14 mouse cellular contexts compared by ENCODE assay signal in the genomic region with DNA sequence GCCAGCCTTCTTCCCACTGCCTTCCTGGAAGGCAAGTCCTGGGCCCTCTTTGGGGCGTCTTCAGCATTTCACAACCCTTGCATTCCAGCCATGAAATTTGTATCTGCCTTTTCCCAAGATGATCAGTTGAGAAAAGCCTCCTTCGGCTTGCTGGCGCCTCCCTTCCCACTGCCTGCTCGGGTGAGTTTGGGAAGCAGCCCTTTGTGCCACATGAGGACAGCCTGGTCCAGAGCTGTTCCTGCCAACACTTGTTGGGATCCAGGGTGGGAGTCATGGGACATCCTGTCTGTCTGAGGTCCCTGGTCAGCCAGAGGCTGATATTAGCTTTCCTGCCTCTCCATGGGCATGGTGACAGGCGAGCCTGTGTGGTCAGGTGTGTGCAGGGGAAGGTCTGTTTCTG. TPM values are rescaled to one million over a fixed set of nuclear protein-coding genes. Genes with fewer than 3 reads are reported as not detected.
DNase-seq lines count a peak whose midpoint lies in the region; ATAC-seq and TF ChIP-seq lines count a peak whose summit lies in the region.
"Had no signal": no experiment of that assay in that cellular context is flagged by ENCODE, and none has a peak within 500 bp of the region (broad histone marks: within the 10 kb centered on the region; RNA-seq: fewer than 3 reads in every experiment).

No protein-coding gene starts in this region.

- peaks cover 23% of the 10 kb centered on the region for H3K4me1 ChIP-seq in lung, embryonic 14.5 days (ENCODE audit: insufficient read depth)
- H3K4me1 ChIP-seq in lung, adult 2 months (ENCODE audit: control insufficient read depth, insufficient read depth, low read length), result peaks cover 50% of the 10 kb centered on the region
- H3K4me1 ChIP-seq in intestine, embryonic 15.5 days (replicated peaks), result peaks cover 47% of the 10 kb centered on the region
- H3K4me1 ChIP-seq in stomach, embryonic 15.5 days, result peaks cover 29% of the 10 kb centered on the region

- no peak for ATAC-seq in lung, embryonic 14.5 days (ENCODE audit: insufficient read depth)
- ATAC-seq in intestine, embryonic 15.5 days, result no peak
- ATAC-seq in stomach, embryonic 15.5 days (ENCODE audit: insufficient read depth, low FRiP score, low read depth), result no peak
- ATAC-seq: forebrain, postnatal 0 days; midbrain, embryonic 16.5 days had no signal

- H3K9ac ChIP-seq in lung, embryonic 14.5 days, result no peak overlapping the region
- H3K9ac ChIP-seq in intestine, embryonic 15.5 days, result no peak overlapping the region
- no peak overlapping the region for H3K9ac ChIP-seq in stomach, embryonic 15.5 days
- H3K9ac ChIP-seq: embryonic facial prominence, embryonic 12.5 days; forebrain, postnatal 0 days; neural tube, embryonic 15.5 days had no signal

- 72% methylated on average over 5 of the region's 5 CpGs for WGBS in lung, embryonic 14.5 days
- WGBS in lung, adult 2 months, result 34% methylated on average over 5 of the region's 5 CpGs
- 79% methylated on average over 5 of the region's 5 CpGs for WGBS in intestine, embryonic 15.5 days
- WGBS in stomach, embryonic 15.5 days, result 81% methylated on average over 5 of the region's 5 CpGs

- no peaks in the 10 kb centered on the region for H3K9me3 ChIP-seq in lung, embryonic 14.5 days (ENCODE audit: low read depth, low read length)
- H3K9me3 ChIP-seq in intestine, embryonic 15.5 days, result no peaks in the 10 kb centered on the region
- no peaks in the 10 kb centered on the region for H3K9me3 ChIP-seq in stomach, embryonic 15.5 days
- H3K9me3 ChIP-seq: embryonic facial prominence, embryonic 12.5 days; neural tube, embryonic 15.5 days had no signal

- DNase-seq in gastrocnemius, adult 18-20 months (ENCODE audit: low spot score), result peak; percentile 41
- no peak for DNase-seq in gastrocnemius, postnatal 36 days
- DNase-seq in lung, embryonic 14.5 days, result no peak
- DNase-seq in lung, adult 2 months, result no peak
- no peak for DNase-seq in adrenal gland, postnatal 25 days
- no peak for DNase-seq in layer of hippocampus, adult 9-10 months (ENCODE audit: low spot score)
- DNase-seq: cerebellum, adult 9-11 months; forebrain, postnatal 0 days; thymus, postnatal 14 days had no signal

- H3K4me2 ChIP-seq in lung, embryonic 14.5 days, result no peak overlapping the region
- no peak overlapping the region for H3K4me2 ChIP-seq in intestine, embryonic 15.5 days (replicated peaks)
- no peak overlapping the region for H3K4me2 ChIP-seq in stomach, embryonic 15.5 days
- H3K4me2 ChIP-seq: embryonic facial prominence, embryonic 12.5 days; neural tube, embryonic 15.5 days had no signal

- no peak; the same call in 1 of the 2 replicates for TF ChIP-seq POLR2A in lung, adult 2 months (IDR thresholded peaks at IDR 0.05; ENCODE audit: borderline replicate concordance, extremely low read depth, low read depth, low read length)

- peak overlapping the region; percentile 12; the same call in 1 of the 2 replicates for H3K27ac ChIP-seq in lung, embryonic 14.5 days (ENCODE audit: low read depth)
- 0 out of 2 replicates have a peak overlapping the region, but pooled peaks have one; percentile 17 for H3K27ac ChIP-seq in intestine, embryonic 15.5 days
- H3K27ac ChIP-seq in stomach, embryonic 15.5 days, result 0 out of 2 replicates have a peak overlapping the region, but pooled peaks have one; percentile 19
- H3K27ac ChIP-seq: embryonic facial prominence, embryonic 12.5 days; neural tube, embryonic 15.5 days had no signal

- peaks cover 68% of the 10 kb centered on the region for H3K36me3 ChIP-seq in lung, embryonic 14.5 days (ENCODE audit: insufficient read depth)
- peaks cover 17% of the 10 kb centered on the region for H3K36me3 ChIP-seq in intestine, embryonic 15.5 days
- H3K36me3 ChIP-seq in stomach, embryonic 15.5 days, result 0 out of 2 replicates have a peak, but pooled peaks cover 6% of the 10 kb centered on the region

- no peaks in the 10 kb centered on the region for H3K27me3 ChIP-seq in lung, embryonic 14.5 days (ENCODE audit: insufficient read depth, low read length)
- no peaks in the 10 kb centered on the region for H3K27me3 ChIP-seq in intestine, embryonic 15.5 days (replicated peaks)
- no peaks in the 10 kb centered on the region for H3K27me3 ChIP-seq in stomach, embryonic 15.5 days (replicated peaks)
- H3K27me3 ChIP-seq: embryonic facial prominence, embryonic 12.5 days; neural tube, embryonic 15.5 days had no signal

- H3K4me3 ChIP-seq in lung, embryonic 14.5 days (ENCODE audit: low read depth, low read length), result no peak overlapping the region
- H3K4me3 ChIP-seq in lung, adult 2 months (replicated peaks; ENCODE audit: extremely low read depth, low read depth, low read length), result no peak overlapping the region
- H3K4me3 ChIP-seq in intestine, embryonic 15.5 days (replicated peaks), result no peak overlapping the region
- H3K4me3 ChIP-seq in stomach, embryonic 15.5 days (replicated peaks), result no peak overlapping the region
- H3K4me3 ChIP-seq: embryonic facial prominence, embryonic 12.5 days; neural tube, embryonic 15.5 days had no signal

- intact Hi-C loops in gastrocnemius, postnatal 36 days (cut with DNase I), result no loop called here

- TF ChIP-seq CTCF in lung, embryonic 14.5 days (IDR thresholded peaks at IDR 0.05; ENCODE audit: low read depth), result no peak
- no peak for TF ChIP-seq CTCF in lung, adult 2 months (IDR thresholded peaks at IDR 0.05; ENCODE audit: insufficient read depth, low read length)

RNA-seq across cellular contexts. Expression of gene Trim8, which starts 43.7 kb away (rescaled TPM):
- total RNA-seq in gastrocnemius, adult 18-20 months (2021), result 10 to 100 TPM; 17.6 to 22.5 TPM
- 10 to 100 TPM; 19.0 to 19.2 TPM for total RNA-seq in gastrocnemius, postnatal 36 days (2021)
- 28.3 and 31.0 TPM in 2 replicates for polyA plus RNA-seq in lung, embryonic 14.5 days (2014; fragmentation: Nextera tagmentation; extraction: Ambion mirVana)
- 87.2 and 115 TPM in 2 replicates for polyA plus RNA-seq in lung, adult 2 months (2012; rRNA removed)
- polyA plus RNA-seq in intestine, embryonic 15.5 days (2015; fragmentation: Nextera tagmentation; extraction: Ambion mirVana), result 16.4 and 17.3 TPM in 2 replicates
- 20.4 and 20.9 TPM in 2 replicates for polyA plus RNA-seq in stomach, embryonic 15.5 days (2015; fragmentation: Nextera tagmentation; extraction: Ambion mirVana)
- total RNA-seq in adrenal gland, postnatal 25 days (2021), result 50.9 and 52.6 TPM in 2 replicates
